Comparison of ENCODE assay signal across 8 mouse cellular contexts in genomic region chr7:31208237-31209054, GRCm38 (mm10). TPM values are rescaled to one million over a fixed set of nuclear protein-coding genes. Genes with fewer than 3 reads are reported as not detected.
DNase-seq lines count a peak whose midpoint lies in the region; ATAC-seq and TF ChIP-seq lines count a peak whose summit lies in the region.

No protein-coding gene starts in this region.

- H3K9me3 ChIP-seq in E14TG2a.4 (ENCODE audit: low read length), result peaks cover 42% of the 10 kb centered on the region
- H3K9me3 ChIP-seq in forebrain, embryonic 14.5 days (replicated peaks; ENCODE audit: control insufficient read depth, low read length), result no peaks in the 10 kb centered on the region
- H3K9me3 ChIP-seq in liver, embryonic 15.5 days (replicated peaks), result no peaks in the 10 kb centered on the region
- peaks cover 5% of the 10 kb centered on the region; the same call in 1 of the 2 replicates for H3K9me3 ChIP-seq in neural tube, embryonic 12.5 days
- no peaks in the 10 kb centered on the region for H3K9me3 ChIP-seq in stomach, postnatal 0 days (ENCODE audit: control insufficient read depth, low read length)

- TF ChIP-seq EP300 in stomach, postnatal 0 days (optimal IDR thresholded peaks at IDR 0.05), result no peak

- peak overlapping the region; percentile 76 for H3K9ac ChIP-seq in forebrain, embryonic 14.5 days (ENCODE audit: low read length)
- peak overlapping the region; percentile 54 for H3K9ac ChIP-seq in liver, embryonic 15.5 days
- peak overlapping the region; percentile 66 for H3K9ac ChIP-seq in neural tube, embryonic 12.5 days
- H3K9ac ChIP-seq in stomach, postnatal 0 days (ENCODE audit: low read length), result peak overlapping the region; percentile 71

- no peak overlapping the region for H3K27ac ChIP-seq in forebrain, embryonic 14.5 days (ENCODE audit: low read depth, low read length)
- no peak overlapping the region for H3K27ac ChIP-seq in liver, embryonic 15.5 days (replicated peaks)
- H3K27ac ChIP-seq in neural tube, embryonic 12.5 days, result no peak overlapping the region
- no peak overlapping the region for H3K27ac ChIP-seq in stomach, postnatal 0 days (replicated peaks)

- H3K4me2 ChIP-seq in forebrain, embryonic 14.5 days (ENCODE audit: low read length), result peak overlapping the region; percentile 63
- H3K4me2 ChIP-seq in liver, embryonic 15.5 days, result peak overlapping the region; percentile 67
- H3K4me2 ChIP-seq in neural tube, embryonic 12.5 days (replicated peaks), result peak overlapping the region; percentile 66
- H3K4me2 ChIP-seq in stomach, postnatal 0 days (replicated peaks; ENCODE audit: low read depth), result peak overlapping the region; percentile 65

- H3K27me3 ChIP-seq in E14TG2a.4 (ENCODE audit: insufficient read depth, low read length), result no peaks in the 10 kb centered on the region
- no peaks in the 10 kb centered on the region for H3K27me3 ChIP-seq in forebrain, embryonic 14.5 days (replicated peaks; ENCODE audit: control insufficient read depth, insufficient read depth, low read length)
- H3K27me3 ChIP-seq in liver, embryonic 15.5 days, result no peaks in the 10 kb centered on the region
- no peaks in the 10 kb centered on the region for H3K27me3 ChIP-seq in neural tube, embryonic 12.5 days (replicated peaks)
- no peaks in the 10 kb centered on the region for H3K27me3 ChIP-seq in stomach, postnatal 0 days (ENCODE audit: control insufficient read depth, insufficient read depth, low read length)

- peaks cover 6% of the 10 kb centered on the region for H3K4me1 ChIP-seq in E14TG2a.4 (replicated peaks; ENCODE audit: low read depth, low read length)
- peaks cover 4% of the 10 kb centered on the region; the same call in 1 of the 2 replicates for H3K4me1 ChIP-seq in forebrain, embryonic 14.5 days (ENCODE audit: control insufficient read depth, insufficient read depth, low read length)
- H3K4me1 ChIP-seq in liver, embryonic 15.5 days (replicated peaks), result peaks cover 6% of the 10 kb centered on the region
- 0 out of 2 replicates have a peak, but pooled peaks cover 6% of the 10 kb centered on the region for H3K4me1 ChIP-seq in neural tube, embryonic 12.5 days
- no peaks in the 10 kb centered on the region for H3K4me1 ChIP-seq in stomach, postnatal 0 days (replicated peaks; ENCODE audit: control insufficient read depth, insufficient read depth)

- ATAC-seq in forebrain, embryonic 14.5 days, result peak; percentile 93
- peak; percentile 47; the same call in 1 of the 2 replicates for ATAC-seq in liver, embryonic 15.5 days (ENCODE audit: insufficient read depth)
- ATAC-seq in neural tube, embryonic 12.5 days (ENCODE audit: low FRiP score, low read depth), result peak; percentile 87
- peak; percentile 86 for ATAC-seq in stomach, postnatal 0 days (ENCODE audit: low FRiP score, low TSS enrichment)

- H3K36me3 ChIP-seq in E14TG2a.4 (ENCODE audit: insufficient read depth, low read length), result peaks cover 13% of the 10 kb centered on the region; the same call in 1 of the 2 replicates
- H3K36me3 ChIP-seq in forebrain, embryonic 14.5 days (ENCODE audit: control insufficient read depth, insufficient read depth, low read length), result 0 out of 2 replicates have a peak, but pooled peaks cover 2% of the 10 kb centered on the region
- no peaks in the 10 kb centered on the region for H3K36me3 ChIP-seq in liver, embryonic 15.5 days (replicated peaks)
- peaks cover 13% of the 10 kb centered on the region; the same call in 1 of the 2 replicates for H3K36me3 ChIP-seq in neural tube, embryonic 12.5 days
- no peaks in the 10 kb centered on the region for H3K36me3 ChIP-seq in stomach, postnatal 0 days (ENCODE audit: control insufficient read depth, insufficient read depth, low read length)

- no peak for TF ChIP-seq CTCF in E14TG2a.4 (conservative IDR thresholded peaks at IDR 0.05; ENCODE audit: low read length)
- TF ChIP-seq CTCF in stomach, postnatal 0 days (IDR thresholded peaks at IDR 0.05; ENCODE audit: low read depth), result peak; percentile 38

- WGBS in forebrain, embryonic 14.5 days, result 39% methylated on average over 34 of the region's 34 CpGs
- WGBS in liver, embryonic 15.5 days (ENCODE audit: insufficient replicate concordance), result 26% methylated on average over 34 of the region's 34 CpGs
- 36% methylated on average over 34 of the region's 34 CpGs for WGBS in neural tube, embryonic 12.5 days
- 35% methylated on average over 34 of the region's 34 CpGs for WGBS in stomach, postnatal 0 days

- DNase-seq in cerebellum, adult 11 months, result peak; percentile 62
- peak; percentile 88 for DNase-seq in forebrain, embryonic 14.5 days (ENCODE audit: low spot score)
- peak; percentile 81 to 87 for DNase-seq in heart, postnatal 10 days
- DNase-seq in kidney, postnatal 4 days, result peak; percentile 84 to 86
- DNase-seq in stomach, postnatal 0 days (ENCODE audit: low spot score), result peak; percentile 82

- H3K4me3 ChIP-seq in E14TG2a.4 (replicated peaks; ENCODE audit: low read length), result peak overlapping the region; percentile 83
- H3K4me3 ChIP-seq in forebrain, embryonic 14.5 days (ENCODE audit: low read depth, low read length), result peak overlapping the region; percentile 47
- peak overlapping the region; percentile 69 for H3K4me3 ChIP-seq in liver, embryonic 15.5 days (replicated peaks)
- H3K4me3 ChIP-seq in neural tube, embryonic 12.5 days, result peak overlapping the region; percentile 57
- H3K4me3 ChIP-seq in stomach, postnatal 0 days (ENCODE audit: low read depth, low read length), result peak overlapping the region; percentile 66

- intact Hi-C loops in heart, postnatal 10 days (cut with DNase I), result no loop called here

RNA-seq across cellular contexts. Expression of gene Gramd1a, which starts 52.8 kb away (rescaled TPM):
- polyA plus RNA-seq in forebrain, embryonic 14.5 days (2014; fragmentation: Nextera tagmentation; extraction: Ambion mirVana), result 150 and 200 TPM in 2 replicates
- total RNA-seq in heart, postnatal 10 days (2021), result 10 to 100 TPM; 25.6 to 31.4 TPM
- 11.9 and 14.3 TPM in 2 replicates for polyA plus RNA-seq in liver, embryonic 15.5 days (2015; fragmentation: Nextera tagmentation; extraction: Ambion mirVana)
- polyA plus RNA-seq in neural tube, embryonic 12.5 days (2016; fragmentation: Nextera tagmentation; extraction: Ambion mirVana), result 207 and 221 TPM in 2 replicates
- polyA plus RNA-seq in stomach, postnatal 0 days (2015; fragmentation: Nextera tagmentation; extraction: Ambion mirVana), result 14.4 and 17.4 TPM in 2 replicates
